Mouse (Mus musculus): ENCODE measurements at regions not wholly inside any gene's neighbourhood (a gene's known extent, or its start where the extent isn't known, plus 50 kb on each side); places are given as distances from the start of the nearest gene placed in this dataset.

DNA sequence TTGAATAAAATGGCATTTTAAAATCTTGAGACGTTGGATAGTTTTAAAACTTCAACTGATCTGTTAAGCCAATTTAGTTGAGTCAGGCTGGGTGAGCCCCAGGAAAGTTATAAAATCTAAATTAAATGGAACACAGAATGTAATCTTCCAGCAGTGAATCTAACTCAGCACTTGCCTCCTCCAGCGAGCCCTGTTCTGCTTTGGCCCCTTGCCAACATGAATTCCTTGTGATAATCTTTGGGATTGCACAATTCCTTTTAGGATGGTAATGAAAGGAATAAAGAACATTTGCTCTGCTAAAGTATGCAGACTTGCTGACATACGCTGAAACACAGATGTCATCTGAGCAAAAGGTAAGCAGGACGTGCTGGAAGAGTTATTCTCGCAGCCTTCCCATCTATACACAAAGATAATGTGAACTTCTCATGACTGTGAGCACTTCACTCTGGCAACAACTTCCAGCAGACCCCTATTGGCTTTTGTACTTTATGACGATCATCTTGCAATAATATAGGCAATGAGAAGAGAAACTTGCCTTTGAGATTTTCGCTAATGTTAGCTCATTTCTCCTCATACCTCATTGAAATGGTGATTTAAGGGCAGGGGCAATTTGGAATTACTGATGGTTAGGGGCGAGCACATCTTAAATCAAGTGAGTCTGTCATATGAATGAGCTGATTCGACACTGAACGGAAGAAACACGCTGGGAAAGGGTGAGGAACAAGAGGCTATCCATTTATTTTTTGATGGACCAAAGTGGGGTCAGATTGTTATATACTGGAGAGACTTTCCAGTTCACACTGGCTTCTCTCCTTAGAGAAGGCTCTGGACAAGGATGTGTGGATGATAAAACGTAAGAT, 216.3 kb upstream of the Pdzrn3 start:
- peak in 1 of 2 experiments; percentile 6 for DNase-seq (ENCODE audit: low spot score in 2 of 2)

DNA sequence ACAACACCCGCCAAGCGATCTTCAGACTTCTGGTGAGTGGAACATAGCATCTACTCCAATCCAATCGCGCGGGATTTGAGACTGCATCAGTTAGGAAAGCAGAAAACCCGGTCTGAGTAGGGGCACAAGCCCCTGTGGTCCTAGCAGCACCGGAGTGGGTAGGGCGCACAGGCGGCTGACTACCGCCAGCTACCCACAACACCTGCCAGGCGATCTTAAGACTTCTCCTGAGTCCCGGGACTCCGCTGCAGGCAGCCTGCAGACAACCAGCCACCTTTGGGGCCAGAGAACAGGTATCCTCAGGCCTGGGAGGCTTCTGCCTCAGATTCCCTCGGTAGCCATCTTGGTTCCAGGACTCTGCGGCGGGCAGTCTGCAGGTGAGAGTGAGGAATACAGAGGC, 208.2 kb upstream of the Pdzrn3 start:
- DNase-seq (ENCODE audit: low spot score in 2 of 2): no peak

DNA sequence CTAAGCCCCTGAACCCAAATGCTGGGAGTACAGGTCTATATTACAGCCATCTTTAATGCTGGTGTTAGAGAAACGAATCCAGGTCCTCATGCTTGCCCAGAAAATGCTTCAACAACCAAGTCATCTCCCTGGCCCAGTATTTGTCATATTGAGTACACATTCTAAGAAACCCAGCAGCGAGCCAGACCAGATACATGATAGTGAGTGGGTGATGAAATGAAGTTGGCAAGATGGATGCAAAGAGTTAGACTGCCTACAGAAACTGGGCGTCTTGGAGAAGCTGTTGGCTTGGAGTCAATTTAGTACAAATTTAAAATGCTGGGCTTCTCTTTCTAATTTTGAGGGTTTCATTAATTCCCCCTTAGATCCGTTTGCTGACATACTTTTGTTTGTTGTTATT, 203.1 kb upstream of the Pdzrn3 start:
- DNase-seq (ENCODE audit: low spot score in 2 of 2): no peak

DNA sequence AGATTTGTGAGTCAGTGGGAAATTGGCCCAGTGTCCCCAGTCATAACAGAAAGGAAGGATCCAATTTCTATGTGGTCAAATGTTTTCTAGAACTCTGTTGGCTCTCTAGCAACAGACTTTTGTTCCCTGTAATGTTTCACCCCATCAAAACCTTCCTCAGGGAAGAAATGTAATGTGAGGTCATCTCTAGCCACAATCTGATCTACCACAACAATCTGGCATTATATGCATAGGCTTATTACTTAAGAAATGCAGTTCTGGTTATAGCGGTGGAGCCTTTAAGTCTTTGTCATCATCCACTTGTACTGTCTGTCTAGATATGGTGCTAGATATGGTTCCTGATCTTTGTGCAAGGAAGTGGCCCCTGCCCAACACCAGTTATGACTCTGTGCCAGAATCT, 178.4 kb upstream of the Pdzrn3 start:
- DNase-seq (ENCODE audit: low spot score in 2 of 2): no peak

DNA sequence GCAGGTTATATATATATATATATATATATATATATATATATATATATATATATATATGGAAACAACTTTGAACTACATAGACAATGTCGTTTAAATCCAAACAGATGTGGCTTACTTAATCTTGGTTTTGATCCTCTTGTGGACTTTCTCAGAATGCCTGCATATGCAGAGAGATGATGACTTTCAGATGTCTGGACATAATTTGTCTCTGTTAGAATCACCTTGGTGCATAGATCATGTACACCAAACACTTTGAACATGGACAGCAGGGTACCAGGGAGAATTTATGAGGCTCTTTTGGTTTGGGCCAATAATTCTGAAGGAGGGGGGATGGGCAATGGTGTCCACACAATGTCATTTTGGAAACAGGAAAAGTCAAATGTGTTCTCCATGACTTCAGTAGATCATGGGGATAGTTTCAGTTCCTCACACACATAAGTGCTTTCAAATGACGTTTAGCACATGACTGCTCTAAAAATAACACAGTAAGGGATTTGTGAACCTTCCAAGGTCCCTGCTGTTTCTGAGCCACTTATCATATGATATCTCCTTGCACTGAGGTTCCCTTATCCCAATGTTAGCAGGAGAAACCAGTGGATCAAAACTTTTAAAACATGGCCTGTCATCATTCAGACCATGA, 177.4 kb upstream of the Pdzrn3 start:
- no peak for DNase-seq (ENCODE audit: low spot score in 2 of 2)

DNA sequence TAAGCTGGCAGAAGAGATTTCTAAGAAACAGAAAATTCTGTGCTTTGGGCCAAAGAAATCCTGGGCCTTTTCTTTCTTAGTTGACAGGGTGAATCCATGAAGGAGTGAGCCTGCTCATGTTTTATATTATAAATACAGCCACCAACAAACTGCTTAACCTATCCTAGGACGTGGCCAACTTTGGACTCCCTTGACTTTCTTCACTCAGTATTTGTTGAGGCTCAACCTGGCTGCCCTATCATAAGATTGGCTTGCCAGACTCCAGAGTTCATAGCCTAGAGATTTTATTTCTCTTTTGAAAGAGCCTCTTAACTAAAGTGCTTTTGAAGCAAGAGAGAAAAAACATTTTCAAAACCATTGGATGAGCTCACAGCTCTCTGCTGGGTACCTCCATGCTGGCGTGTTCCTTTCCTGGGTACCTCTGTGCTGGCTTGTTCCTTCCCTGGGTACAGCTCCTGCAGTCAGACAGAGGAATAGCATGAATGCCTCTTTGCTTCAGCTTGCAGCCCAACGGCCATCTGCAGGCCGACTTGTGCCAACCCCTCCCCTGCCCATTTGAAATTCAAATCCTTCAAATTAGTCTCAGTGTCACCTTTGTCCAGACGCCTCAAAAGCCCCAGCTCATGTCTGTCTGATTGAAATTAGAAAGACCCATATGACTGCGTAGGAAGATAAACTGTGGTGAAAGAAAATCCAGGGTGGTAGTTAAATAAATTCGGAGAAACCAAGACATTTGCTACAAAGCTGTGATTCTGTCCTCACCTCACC, 173.0 kb upstream of the Pdzrn3 start:
- peak; percentile 60 to 71 for DNase-seq (ENCODE audit: low spot score in 2 of 2)

DNA sequence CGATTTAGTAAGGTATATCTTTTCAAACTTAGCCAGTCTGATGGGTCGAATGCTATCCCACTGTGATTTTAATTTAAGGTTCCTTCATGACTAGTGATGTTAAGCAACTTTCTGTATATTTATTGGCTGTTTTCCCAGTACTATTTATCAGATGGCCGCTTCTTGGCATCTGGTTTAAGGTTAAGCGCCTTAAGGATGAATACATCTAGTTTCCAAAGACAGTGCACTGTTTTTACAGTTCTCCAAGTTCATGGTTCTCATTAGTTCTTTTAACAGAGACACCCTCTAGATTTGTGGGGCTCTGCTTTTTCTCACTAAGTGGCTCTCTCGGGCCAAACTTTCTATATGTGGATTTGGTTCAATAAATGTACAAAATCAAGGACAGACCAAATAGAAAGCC, 159.9 kb upstream of the Pdzrn3 start:
- DNase-seq (ENCODE audit: low spot score in 2 of 2): no peak

DNA sequence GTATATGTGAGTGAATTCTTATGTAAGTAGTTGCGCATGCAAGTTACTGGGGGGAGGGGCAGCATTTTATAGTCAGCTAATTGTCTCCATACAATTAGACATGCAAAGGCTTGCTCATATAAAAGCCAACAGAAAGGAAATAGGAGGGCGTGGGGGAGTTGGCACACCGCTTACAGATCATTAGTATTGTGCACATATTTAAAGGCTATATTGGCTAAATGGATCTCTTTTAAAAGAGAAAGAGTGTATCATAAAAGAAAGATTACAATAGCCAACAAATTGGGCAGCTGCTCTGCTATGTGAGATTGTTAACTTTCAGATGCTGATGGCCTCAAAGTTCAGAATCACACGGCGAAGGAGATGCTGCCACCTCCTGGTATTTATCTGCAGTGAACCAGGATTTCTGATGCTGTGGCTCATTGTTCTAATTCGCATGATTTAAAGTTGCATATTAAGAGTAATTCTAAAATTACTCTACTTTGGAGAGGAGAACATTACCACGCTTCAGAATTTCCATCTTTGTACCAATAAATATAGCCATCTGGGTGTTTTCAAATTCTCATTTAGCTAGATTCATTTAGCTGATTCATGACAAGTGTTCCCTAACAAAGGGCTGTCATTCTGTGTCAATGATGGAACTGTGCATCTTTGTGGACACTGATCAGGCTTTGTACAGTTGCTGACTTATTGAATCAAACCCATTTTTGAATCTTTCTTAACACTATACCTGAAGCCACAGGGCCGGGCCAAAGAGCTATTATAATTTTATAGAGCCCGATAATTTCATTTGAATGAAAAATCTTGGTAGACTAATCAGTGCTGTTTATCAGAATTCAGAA, 156.7 kb upstream of the Pdzrn3 start:
- no peak for DNase-seq (ENCODE audit: low spot score in 2 of 2)

DNA sequence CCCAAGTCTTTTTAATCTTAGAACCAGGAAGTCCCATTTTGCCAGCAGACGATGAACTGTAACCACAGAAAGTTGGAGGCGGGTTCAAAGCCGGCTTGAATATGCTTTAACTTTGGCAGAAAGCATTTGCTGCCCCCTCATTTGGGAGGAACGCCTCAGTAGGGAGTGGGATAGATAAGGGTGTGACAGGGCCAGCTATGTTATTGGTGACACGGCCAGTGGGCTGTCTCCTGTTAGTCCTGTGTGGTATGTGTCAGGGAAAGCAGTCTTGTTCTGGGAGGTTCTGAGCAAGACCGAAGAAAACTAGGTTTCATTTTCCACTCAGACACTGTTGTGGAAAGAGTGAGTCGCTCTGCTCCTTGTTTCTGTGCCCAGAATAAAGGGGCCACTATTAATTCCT, 154.7 kb upstream of the Pdzrn3 start:
- DNase-seq (ENCODE audit: low spot score in 2 of 2): no peak

DNA sequence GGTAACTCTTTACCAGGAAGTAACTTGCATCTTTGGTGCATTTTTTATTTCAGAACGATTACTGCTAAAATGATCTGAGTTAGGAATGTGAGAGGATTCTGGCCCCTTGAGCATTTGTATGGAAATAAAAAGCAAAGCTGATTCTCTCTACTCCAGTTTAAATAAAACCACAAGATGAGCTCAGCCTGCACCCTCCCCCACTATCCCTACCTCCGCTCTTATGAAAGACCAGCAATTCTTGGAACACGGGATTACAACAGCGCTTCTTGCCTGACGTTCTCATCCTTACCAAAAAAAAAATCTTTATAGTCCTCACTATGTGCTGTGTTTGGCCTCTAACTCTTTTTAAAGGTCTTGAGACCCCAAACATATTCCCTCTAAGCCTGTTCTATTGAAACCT, 154.2 kb upstream of the Pdzrn3 start:
- no peak for DNase-seq (ENCODE audit: low spot score in 2 of 2)

DNA sequence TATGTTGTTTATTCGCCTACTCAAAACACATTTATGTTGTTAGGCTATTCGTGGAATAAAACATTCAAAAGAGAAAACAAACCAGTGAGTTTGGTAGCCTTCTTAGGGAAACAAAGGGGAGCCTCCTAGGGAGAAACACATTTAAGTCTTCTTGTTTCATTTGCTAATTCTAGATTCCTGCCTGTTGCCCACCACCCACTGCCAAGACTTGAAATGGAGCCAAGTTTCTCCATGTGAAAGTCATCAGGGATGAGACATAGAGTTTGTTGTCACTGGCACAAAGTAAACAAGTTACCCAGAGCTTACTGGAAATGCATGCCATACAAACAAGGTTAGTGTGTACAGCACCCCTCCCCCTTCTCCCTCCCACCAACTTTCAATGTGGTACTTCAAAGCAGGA, 147.4 kb upstream of the Pdzrn3 start:
- DNase-seq (ENCODE audit: low spot score in 2 of 2): no peak

DNA sequence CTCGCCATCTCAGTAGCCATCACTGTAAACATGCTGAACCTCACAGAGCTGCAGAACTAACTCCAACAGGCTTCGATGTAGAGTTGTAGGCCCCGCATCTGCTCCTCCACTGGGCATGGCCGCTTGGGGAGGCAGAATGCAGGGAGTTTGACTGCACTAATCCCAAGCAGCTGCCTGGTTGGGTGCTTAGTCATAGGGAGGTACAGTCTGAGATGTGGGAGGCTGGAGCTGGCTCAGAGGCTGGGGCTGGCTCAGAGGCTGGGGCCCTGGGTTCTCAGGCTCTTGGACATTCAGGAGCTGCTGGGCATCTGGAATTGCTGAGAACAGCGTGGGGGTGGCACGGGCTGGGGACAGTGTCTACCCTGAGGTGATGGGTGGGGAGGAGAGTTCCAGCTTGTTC, 143.6 kb upstream of the Pdzrn3 start:
- DNase-seq (ENCODE audit: low spot score in 2 of 2): no peak

DNA sequence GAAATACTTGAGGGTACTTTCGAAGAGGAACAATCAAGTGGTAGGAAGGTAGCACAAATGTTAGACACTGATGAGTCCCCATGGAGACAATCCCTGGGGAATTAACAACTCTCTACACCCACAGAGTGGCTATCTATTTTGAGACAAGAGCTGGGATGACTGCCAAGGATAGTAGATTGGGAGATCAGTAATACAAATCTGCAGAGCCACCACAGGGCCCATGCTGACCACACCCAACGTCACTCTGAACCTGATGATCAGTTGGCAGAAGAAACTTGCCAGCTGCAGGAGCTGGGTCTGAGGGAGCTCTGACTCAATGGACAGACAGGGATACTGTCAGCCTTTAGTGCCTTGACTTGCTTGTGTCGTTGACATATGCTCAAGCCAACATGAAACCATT, 143.1 kb upstream of the Pdzrn3 start:
- DNase-seq (ENCODE audit: low spot score in 2 of 2): no peak

DNA sequence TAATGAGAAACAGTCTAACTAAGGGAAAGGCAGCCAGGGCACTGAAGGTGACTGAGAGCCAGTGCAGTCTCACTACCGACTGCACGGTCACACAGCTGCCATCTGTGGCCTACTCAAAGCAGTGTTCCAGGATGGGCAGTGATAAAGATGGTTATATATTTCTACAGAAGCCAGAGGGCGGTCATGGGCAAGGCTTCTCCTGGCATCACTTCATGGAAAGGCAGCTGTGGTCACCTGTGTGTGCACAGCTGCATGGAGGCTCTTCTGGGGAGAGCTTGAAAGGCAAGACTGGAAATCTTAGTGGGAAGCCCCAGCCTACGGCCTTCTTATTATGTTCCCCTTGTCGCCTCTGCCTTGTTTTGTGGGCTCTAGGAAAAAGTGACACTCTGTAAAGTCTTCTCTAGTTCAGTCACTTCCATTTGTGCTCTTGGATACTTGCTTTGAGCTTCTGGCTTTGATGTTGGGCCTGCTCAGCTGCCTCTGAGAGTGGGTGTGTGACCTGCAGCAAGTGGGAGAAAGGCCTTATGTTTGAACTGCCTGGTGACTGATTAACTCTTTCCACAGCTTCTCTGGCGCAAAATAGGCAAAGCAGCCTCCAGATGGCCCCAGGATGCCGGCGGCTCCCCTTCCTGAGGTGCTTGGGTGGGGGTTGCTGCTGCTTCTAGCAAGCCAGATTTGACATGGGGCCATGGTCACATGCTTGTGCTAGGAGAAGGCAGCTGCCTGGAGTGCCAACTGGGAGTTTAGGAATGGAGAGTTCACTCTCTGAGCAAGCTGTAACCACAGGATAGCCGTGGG, 141.4 kb upstream of the Pdzrn3 start:
- no peak for DNase-seq (ENCODE audit: low spot score in 2 of 2)

DNA sequence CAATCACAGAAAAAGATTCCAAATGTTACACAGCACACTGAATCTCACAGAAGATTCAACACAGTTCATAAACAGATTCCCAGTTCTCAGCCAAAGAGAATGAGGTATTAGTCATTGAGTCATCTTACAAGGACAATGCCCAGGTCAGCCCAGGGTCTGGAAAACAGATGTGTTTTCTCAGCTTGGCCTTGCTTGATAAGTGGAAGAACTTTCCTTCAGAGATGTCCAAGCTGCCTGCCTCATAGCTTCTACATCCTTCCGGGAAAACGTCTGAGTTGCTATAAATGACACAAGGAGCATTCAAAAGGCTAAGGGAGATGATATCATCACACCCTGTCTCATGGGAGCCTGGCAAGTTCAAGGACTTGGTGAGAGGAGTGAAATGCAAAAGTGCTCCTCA, 139.9 kb upstream of the Pdzrn3 start:
- no peak for DNase-seq (ENCODE audit: low spot score in 2 of 2)

DNA sequence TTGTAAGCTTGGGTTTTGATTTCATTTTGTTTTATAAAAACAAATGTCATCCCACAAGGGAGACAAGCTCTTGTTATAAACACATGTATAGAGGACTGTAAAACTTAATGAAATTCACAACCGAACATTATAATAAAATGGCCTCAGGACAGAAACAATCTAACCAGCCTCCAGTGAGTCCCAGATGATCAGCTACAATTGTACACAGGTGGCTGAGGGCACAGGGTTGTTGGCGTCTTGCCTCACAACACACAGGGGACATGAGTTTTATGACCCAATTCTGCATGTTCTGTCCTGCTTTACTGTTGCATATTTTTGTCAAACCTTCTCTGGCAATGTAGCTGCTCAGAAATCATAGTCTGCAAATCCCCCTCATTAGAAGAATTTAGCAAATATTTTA, 136.0 kb upstream of the Pdzrn3 start:
- DNase-seq (ENCODE audit: low spot score in 2 of 2): no peak

DNA sequence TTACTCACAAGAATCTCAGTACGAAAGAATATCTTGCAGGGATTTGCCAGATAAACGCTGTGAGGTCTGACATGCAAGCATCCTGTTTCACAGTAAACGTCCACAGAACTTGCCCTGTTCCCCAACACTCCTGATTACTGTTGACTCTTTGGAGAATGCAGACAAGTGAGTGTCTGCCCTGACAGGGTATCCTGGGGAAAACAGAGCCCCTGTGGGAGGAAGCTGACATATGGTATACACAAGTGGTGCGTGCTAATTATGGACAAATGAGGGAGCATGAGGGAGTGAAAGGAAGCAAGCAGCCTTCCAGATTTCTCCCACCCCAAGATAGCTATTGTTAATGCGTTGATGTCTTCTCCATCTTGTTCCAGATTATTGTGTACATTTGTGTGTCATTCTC, 124.5 kb upstream of the Pdzrn3 start:
- no peak for DNase-seq (ENCODE audit: low spot score in 2 of 2)

DNA sequence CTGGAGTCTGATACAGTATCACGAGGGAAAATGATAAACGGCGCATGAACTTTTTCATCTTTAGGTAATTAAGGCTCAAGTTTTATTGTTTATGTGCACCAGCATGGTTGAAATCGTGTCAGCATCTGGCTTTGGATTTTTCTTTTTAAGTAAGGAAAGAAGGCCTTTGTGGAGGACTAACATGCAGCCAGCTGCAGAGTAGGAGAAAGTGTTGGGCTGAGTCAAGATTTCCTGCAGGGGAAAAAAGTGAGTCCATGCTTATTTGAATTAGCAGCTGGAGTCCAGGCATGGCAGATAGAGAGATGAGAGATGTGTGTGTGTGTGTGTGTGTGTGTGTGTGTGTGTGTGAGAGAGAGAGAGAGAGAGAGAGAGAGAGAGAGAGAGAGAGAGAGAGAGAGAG, 124.0 kb upstream of the Pdzrn3 start:
- no peak for DNase-seq (ENCODE audit: low spot score in 2 of 2)

DNA sequence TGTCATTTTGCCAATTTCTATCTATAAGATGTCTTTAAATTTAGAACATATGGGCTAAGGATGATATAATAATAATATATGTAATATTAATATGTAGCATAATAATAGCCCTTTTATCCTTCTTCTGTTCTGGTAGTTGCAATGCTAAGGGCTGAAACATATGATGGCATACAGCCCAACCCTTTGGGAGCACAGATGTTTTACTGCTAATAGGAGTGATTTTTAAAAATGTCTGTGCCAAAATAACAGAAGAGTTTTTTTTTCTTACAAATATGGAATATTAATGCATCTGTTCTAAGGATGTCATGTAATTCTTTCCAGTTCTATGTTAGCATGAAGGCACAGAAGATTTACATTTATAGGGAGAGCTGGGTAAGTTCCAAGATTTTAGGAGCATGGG, 122.5 kb upstream of the Pdzrn3 start:
- DNase-seq (ENCODE audit: low spot score in 2 of 2): no peak

DNA sequence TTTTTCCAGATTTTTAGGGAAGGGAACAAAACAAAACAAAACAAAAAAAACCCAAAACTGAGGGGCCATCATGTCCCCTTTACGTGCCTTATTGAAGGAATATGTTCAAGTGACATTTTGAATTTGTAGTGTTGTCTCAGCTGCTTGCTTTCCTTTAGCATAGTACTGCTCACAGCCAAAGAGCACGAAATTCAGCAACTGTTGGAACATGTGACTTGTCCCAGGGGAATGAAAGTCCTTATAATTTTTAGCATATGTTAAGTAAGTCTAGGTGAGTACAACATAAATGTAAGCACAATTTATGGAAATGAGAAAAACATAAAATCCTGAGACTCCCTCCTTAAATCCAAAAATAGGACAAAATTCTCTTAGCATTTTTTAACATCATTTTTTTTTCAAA, 110.8 kb upstream of the Pdzrn3 start:
- DNase-seq (ENCODE audit: low spot score in 2 of 2): no peak
